Mouse (Mus musculus) hindbrain, embryonic 16.5 days (tissue): ENCODE measurements at regions not wholly inside any gene's neighbourhood (a gene's known extent, or its start where the extent isn't known, plus 50 kb on each side); places are given as distances from the start of the nearest gene placed in this dataset.
A peak's percentile ranks its signal among the peaks of the same experiment; 100 is the strongest.

Experiments used
- ATAC-seq: fragments of 200-750 bp; cut with Nextera tagmentation; 2 replicates; pipeline ENCODE4 v1.8.0; 2017; ENCODE audit warnings: moderate TSS enrichment, moderate library complexity
- H3K27ac ChIP-seq: fragments of 300-500 bp; sonication (generic); 2 replicates; pipeline ENCODE4 v1.5.1; 2014; ENCODE audit warnings: low read depth, mild to moderate bottlenecking, control low read depth, low read length, moderate library complexity
- H3K27me3 ChIP-seq: fragments of 300-500 bp; sonication (generic); replicated peaks from 2 replicates; pipeline ENCODE4 v1.6.1; 2014; ENCODE audit warnings: low read length; ENCODE audit not compliant: control insufficient read depth, insufficient read depth
- H3K36me3 ChIP-seq: fragments of 300-500 bp; sonication (generic); 2 replicates; pipeline ENCODE4 v1.6.1; 2014; ENCODE audit warnings: mild to moderate bottlenecking, low read length, moderate library complexity, mixed read lengths; ENCODE audit not compliant: control insufficient read depth, insufficient read depth
- H3K4me1 ChIP-seq: fragments of 300-500 bp; sonication (generic); 2 replicates; pipeline ENCODE4 v1.6.1; 2014; ENCODE audit warnings: low read depth, low read length; ENCODE audit not compliant: control insufficient read depth, insufficient read depth
- H3K4me2 ChIP-seq: fragments of 300-500 bp; sonication (generic); 2 replicates; pipeline ENCODE4 v1.6.1; 2014; ENCODE audit warnings: mild to moderate bottlenecking, low read length, control low read depth, moderate library complexity
- H3K4me3 ChIP-seq: fragments of 300-500 bp; sonication (generic); 2 replicates; pipeline ENCODE4 v1.5.1; 2014; ENCODE audit warnings: mild to moderate bottlenecking, low read length, control low read depth, moderate library complexity
- H3K9ac ChIP-seq: fragments of 300-500 bp; sonication (generic); 2 replicates; pipeline ENCODE4 v1.6.1; 2014; ENCODE audit warnings: low read depth, mild to moderate bottlenecking, control low read depth, low read length, moderate library complexity
- H3K9me3 ChIP-seq: fragments of 300-500 bp; sonication (generic); 2 replicates; pipeline ENCODE4 v1.6.1; 2014; ENCODE audit warnings: mild to moderate bottlenecking, low read length, moderate library complexity; ENCODE audit not compliant: control insufficient read depth
- WGBS: fragments of 180-500 bp; shearing (Covaris S2); extraction: QIAGEN DNeasy Blood & Tissue Kit; methylation state at CpG from one replicate; pipeline ENCODE4 v1.1.7; 2014; 5-methylcytosine and 5-hydroxymethylcytosine counted together

GRCm38 (mm10) chr4:55475409-55475808 lies 56.9 kb downstream of the Klf4 start:
- ATAC-seq = no peak
- H3K4me1 ChIP-seq = 0 out of 2 replicates have a peak, but pooled peaks cover 2% of the 10 kb centered on the region
- no peaks in the 10 kb centered on the region for H3K36me3 ChIP-seq
- H3K4me3 ChIP-seq = no peak overlapping the region
- no peak overlapping the region for H3K4me2 ChIP-seq
- H3K27ac ChIP-seq = no peak overlapping the region
- no peaks in the 10 kb centered on the region for H3K9me3 ChIP-seq
- no peak overlapping the region for H3K9ac ChIP-seq
- 82% methylated on average over 3 of the region's 3 CpGs for WGBS
- H3K27me3 ChIP-seq = no peaks in the 10 kb centered on the region

- 0 out of 2 replicates have a peak, but pooled peaks cover 2% of the 10 kb centered on the region for H3K4me1 ChIP-seq
- H3K9me3 ChIP-seq = no peaks in the 10 kb centered on the region
- H3K9ac ChIP-seq = 0 out of 2 replicates have a peak overlapping the region, but pooled peaks have one; percentile 3
- H3K27me3 ChIP-seq = no peaks in the 10 kb centered on the region
- H3K36me3 ChIP-seq = no peaks in the 10 kb centered on the region
- no peak for ATAC-seq
- 68% methylated on average over 16 of the region's 16 CpGs for WGBS
- no peak overlapping the region for H3K4me2 ChIP-seq
- H3K27ac ChIP-seq = no peak overlapping the region
- no peak overlapping the region for H3K4me3 ChIP-seq
Observed at GRCm38 (mm10) chr4:55474044-55474788, 58.0 kb downstream of the Klf4 start.

- no peak for ATAC-seq
- no peak overlapping the region for H3K27ac ChIP-seq
- no peak overlapping the region for H3K4me2 ChIP-seq
- H3K9ac ChIP-seq = no peak overlapping the region
- no peaks in the 10 kb centered on the region for H3K36me3 ChIP-seq
- H3K4me1 ChIP-seq = 0 out of 2 replicates have a peak, but pooled peaks cover 2% of the 10 kb centered on the region
- H3K27me3 ChIP-seq = no peaks in the 10 kb centered on the region
- 78% methylated on average over 2 of the region's 2 CpGs for WGBS
- H3K9me3 ChIP-seq = no peaks in the 10 kb centered on the region
- no peak overlapping the region for H3K4me3 ChIP-seq
Observed at GRCm38 (mm10) chr4:55472649-55473048, 59.6 kb downstream of the Klf4 start.

GRCm38 (mm10) chr4:55470779-55471663 lies 61.2 kb downstream of the Klf4 start:
- no peak overlapping the region for H3K9ac ChIP-seq

GRCm38 (mm10) chr4:55464192-55464591 lies 68.1 kb downstream of the Klf4 start:
- Histone ChIP-seq H3K27ac (no peak overlapping the region), H3K4me2 (no peak overlapping the region), H3K9ac (no peak overlapping the region), H3K27me3 (no peaks in the 10 kb centered on the region), H3K4me1 (no peaks in the 10 kb centered on the region), H3K4me3 (no peak overlapping the region), H3K36me3 (no peaks in the 10 kb centered on the region), H3K9me3 (no peaks in the 10 kb centered on the region)
- 10% methylated on average over 8 of the region's 8 CpGs for WGBS
- ATAC-seq = no peak

More at GRCm38 (mm10) chr4:55470779-55471663, 61.2 kb downstream of the Klf4 start:
- no peak overlapping the region for H3K4me3 ChIP-seq
- 0 out of 2 replicates have a peak, but pooled peaks cover 2% of the 10 kb centered on the region for H3K4me1 ChIP-seq
- no peak overlapping the region for H3K27ac ChIP-seq
- 80% methylated on average over 13 of the region's 13 CpGs for whole genome bisulfite sequencing
- no peak for ATAC-seq
- H3K9me3 ChIP-seq = no peaks in the 10 kb centered on the region
- H3K27me3 ChIP-seq = no peaks in the 10 kb centered on the region
- no peaks in the 10 kb centered on the region for H3K36me3 ChIP-seq
- H3K4me2 ChIP-seq = no peak overlapping the region

- no peak overlapping the region for H3K9ac ChIP-seq
- no peak overlapping the region for H3K4me3 ChIP-seq
- no peaks in the 10 kb centered on the region for H3K9me3 ChIP-seq
- no peak for ATAC-seq
- H3K36me3 ChIP-seq = no peaks in the 10 kb centered on the region
- H3K4me1 ChIP-seq = no peaks in the 10 kb centered on the region
- no peak overlapping the region for H3K4me2 ChIP-seq
- H3K27ac ChIP-seq = no peak overlapping the region
- no peaks in the 10 kb centered on the region for H3K27me3 ChIP-seq
- 84% methylated on average over 5 of the region's 5 CpGs for WGBS
Observed at GRCm38 (mm10) chr4:55461927-55462326, 70.3 kb downstream of the Klf4 start.

- Histone ChIP-seq H3K9me3 (no peaks in the 10 kb centered on the region), H3K27ac (no peak overlapping the region), H3K4me1 (no peaks in the 10 kb centered on the region), H3K9ac (no peak overlapping the region), H3K27me3 (no peaks in the 10 kb centered on the region), H3K36me3 (no peaks in the 10 kb centered on the region), H3K4me2 (no peak overlapping the region), H3K4me3 (no peak overlapping the region)
- no peak for ATAC-seq
- 58% methylated on average over 5 of the region's 5 CpGs for WGBS
Observed at GRCm38 (mm10) chr4:55453902-55454301, 78.4 kb downstream of the Klf4 start.

GRCm38 (mm10) chr4:55452546-55452945 lies 79.7 kb downstream of the Klf4 start:
- Histone ChIP-seq H3K27me3 (no peaks in the 10 kb centered on the region), H3K4me1 (no peaks in the 10 kb centered on the region), H3K9ac (no peak overlapping the region), H3K4me3 (no peak overlapping the region), H3K9me3 (no peaks in the 10 kb centered on the region), H3K36me3 (no peaks in the 10 kb centered on the region), H3K27ac (no peak overlapping the region), H3K4me2 (no peak overlapping the region)
- ATAC-seq = no peak
- 82% methylated on average over 6 of the region's 6 CpGs for WGBS

- WGBS = 97% methylated on average over 2 of the region's 2 CpGs
- Histone ChIP-seq H3K4me3 (no peak overlapping the region), H3K4me2 (no peak overlapping the region), H3K27ac (no peak overlapping the region), H3K27me3 (no peaks in the 10 kb centered on the region), H3K36me3 (no peaks in the 10 kb centered on the region), H3K9ac (no peak overlapping the region), H3K9me3 (no peaks in the 10 kb centered on the region), H3K4me1 (no peaks in the 10 kb centered on the region)
- ATAC-seq = no peak
Observed at GRCm38 (mm10) chr4:55451711-55452110, 80.6 kb downstream of the Klf4 start.
